Mouse (Mus musculus): ENCODE results near the gene Fntb. TPM values are rescaled to one million over a fixed set of nuclear protein-coding genes. Genes with fewer than 3 reads are reported as not detected.

Fntb gene
- polyA plus RNA-seq (2014; fragmentation: Nextera tagmentation; extraction: Ambion mirVana) = 40.2 and 44.0 TPM in 2 replicates

DNA sequence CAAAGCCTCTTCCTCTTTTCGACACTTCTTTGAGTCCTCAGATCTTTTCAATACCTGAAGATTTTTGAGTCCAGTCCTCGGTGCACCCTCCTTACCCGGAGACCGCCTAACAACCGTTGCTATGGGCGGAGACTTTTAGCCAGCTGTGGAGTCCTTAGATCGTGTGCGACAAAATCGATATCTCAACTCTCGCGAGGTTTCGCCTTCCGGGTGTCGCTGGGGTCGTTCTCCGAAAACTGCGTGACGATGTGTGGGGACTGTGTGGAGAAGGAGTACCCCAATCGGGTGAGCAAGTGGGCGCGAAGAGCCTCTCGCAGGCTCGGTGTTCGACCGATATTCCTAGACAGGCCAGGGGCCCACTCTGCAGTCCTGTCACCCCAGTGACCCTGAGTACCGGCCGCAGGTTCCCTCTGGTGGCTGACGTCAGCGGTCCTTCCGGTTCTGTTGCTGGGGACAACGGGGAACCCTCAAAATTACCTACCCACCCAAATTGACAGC lies at the start of gene Fntb, which contains the start of gene Churc1:
Gene Fntb, plus strand, starts transcription at position 236 of the 498 bp plus-strand sequence.
Gene Churc1, plus strand, starts transcription at position 185 of the 498 bp plus-strand sequence.
- Histone ChIP-seq H3K4me3 (ENCODE audit: low read depth, low read length) (peak within 1 kb of the TSS; percentile 47), H3K27ac (ENCODE audit: low read depth, low read length) (peak within 1 kb of the TSS; percentile 79), H3K4me1 (ENCODE audit: control insufficient read depth, insufficient read depth, low read length) (no peaks in the 10 kb centered on the region), H3K9me3 (ENCODE audit: control insufficient read depth, low read length) (no peaks in the 10 kb centered on the region), H3K36me3 (ENCODE audit: control insufficient read depth, insufficient read depth, low read length) (no peaks in the 10 kb centered on the region), H3K27me3 (ENCODE audit: control insufficient read depth, insufficient read depth, low read length) (no peaks in the 10 kb centered on the region), H3K4me2 (ENCODE audit: low read depth, low read length) (peak within 1 kb of the TSS; percentile 56), H3K9ac (replicated peaks; ENCODE audit: low read depth, low read length) (peak within 1 kb of the TSS; percentile 72)
- peak; percentile 98 for ATAC-seq (ENCODE audit: low read depth)
- under 1% methylated on average over 31 of the region's 31 CpGs for WGBS

DNA sequence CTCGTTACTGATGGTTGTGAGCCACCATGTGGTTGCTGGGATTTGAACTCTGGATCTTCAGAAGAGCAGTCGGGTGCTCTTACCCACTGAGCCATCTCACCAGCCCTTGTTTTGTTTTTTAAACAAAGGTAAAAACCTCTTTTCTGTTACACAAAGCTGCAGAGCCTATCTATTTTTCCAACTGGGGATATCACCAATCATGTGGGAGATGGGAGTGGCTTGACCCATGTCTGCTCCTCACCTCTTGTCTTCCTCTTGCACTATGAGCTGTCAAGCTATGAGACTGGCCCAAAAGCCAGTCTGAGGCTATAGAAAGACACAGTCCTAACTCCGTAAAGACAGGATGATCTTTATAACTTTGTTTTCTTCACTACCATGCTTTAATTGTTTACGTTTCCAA lies 47.0 kb upstream of the Fntb start:
- Histone ChIP-seq H3K27ac (ENCODE audit: low read depth, low read length) (no peak overlapping the region), H3K4me3 (ENCODE audit: low read depth, low read length) (no peak overlapping the region), H3K4me1 (ENCODE audit: control insufficient read depth, insufficient read depth, low read length) (no peaks in the 10 kb centered on the region), H3K27me3 (ENCODE audit: control insufficient read depth, insufficient read depth, low read length) (no peaks in the 10 kb centered on the region), H3K36me3 (ENCODE audit: control insufficient read depth, insufficient read depth, low read length) (no peaks in the 10 kb centered on the region), H3K9ac (replicated peaks; ENCODE audit: low read depth, low read length) (no peak overlapping the region), H3K4me2 (ENCODE audit: low read depth, low read length) (no peak overlapping the region), H3K9me3 (ENCODE audit: control insufficient read depth, low read length) (no peaks in the 10 kb centered on the region)
- 82% methylated on average over 4 of the region's 4 CpGs for WGBS
- no peak for ATAC-seq (ENCODE audit: low read depth)

DNA sequence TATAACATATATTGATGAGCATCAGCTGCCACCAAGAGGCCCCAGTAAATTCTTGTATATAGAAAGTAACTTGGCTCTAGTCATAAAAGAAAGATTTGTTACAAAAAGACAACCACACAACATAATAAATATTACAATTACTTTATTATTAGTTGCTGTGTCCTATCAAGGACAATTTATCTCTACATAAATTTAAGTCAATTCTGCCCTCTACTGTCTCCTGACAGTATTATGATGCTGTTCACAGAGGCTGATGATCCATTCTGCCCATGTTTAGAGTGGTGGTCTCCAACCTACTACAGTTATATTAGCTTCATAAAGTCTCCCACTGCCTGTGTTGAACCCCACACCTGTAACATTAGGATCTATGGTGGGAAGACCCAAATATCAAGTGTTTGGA lies 44.8 kb upstream of the Fntb start:
- Histone ChIP-seq H3K27ac (ENCODE audit: low read depth, low read length) (no peak overlapping the region), H3K9ac (replicated peaks; ENCODE audit: low read depth, low read length) (no peak overlapping the region), H3K27me3 (ENCODE audit: control insufficient read depth, insufficient read depth, low read length) (no peaks in the 10 kb centered on the region), H3K9me3 (ENCODE audit: control insufficient read depth, low read length) (no peaks in the 10 kb centered on the region), H3K4me1 (ENCODE audit: control insufficient read depth, insufficient read depth, low read length) (no peaks in the 10 kb centered on the region), H3K4me3 (ENCODE audit: low read depth, low read length) (no peak overlapping the region), H3K36me3 (ENCODE audit: control insufficient read depth, insufficient read depth, low read length) (no peaks in the 10 kb centered on the region), H3K4me2 (ENCODE audit: low read depth, low read length) (no peak overlapping the region)
- ATAC-seq (ENCODE audit: low read depth) = no peak

DNA sequence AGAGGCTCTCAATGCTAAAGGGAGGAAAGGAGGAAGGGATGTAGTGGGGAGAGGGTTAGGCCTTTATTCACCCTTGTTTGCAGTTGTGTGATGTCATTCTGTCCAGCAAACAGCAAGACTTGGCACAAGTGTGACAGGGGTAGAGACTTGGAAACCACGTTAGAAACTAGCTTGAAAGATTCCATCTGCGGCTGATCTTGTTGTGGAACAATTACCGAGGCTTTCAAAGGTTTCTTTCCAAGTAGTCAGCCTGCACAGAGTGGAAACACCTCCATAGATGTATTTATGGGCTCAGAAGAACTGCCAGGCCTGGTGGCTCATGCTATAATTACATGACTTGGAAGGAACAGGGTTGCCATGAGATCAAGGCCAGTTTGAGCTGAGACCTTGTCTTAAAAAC lies 43.4 kb upstream of the Fntb start:
- no peak overlapping the region for H3K9ac ChIP-seq (replicated peaks; ENCODE audit: low read depth, low read length)
- H3K4me1 ChIP-seq (ENCODE audit: control insufficient read depth, insufficient read depth, low read length) = no peaks in the 10 kb centered on the region
- no peaks in the 10 kb centered on the region for H3K27me3 ChIP-seq (ENCODE audit: control insufficient read depth, insufficient read depth, low read length)
- no peak overlapping the region for H3K4me2 ChIP-seq (ENCODE audit: low read depth, low read length)
- WGBS = 79% methylated on average over 3 of the region's 3 CpGs
- H3K4me3 ChIP-seq (ENCODE audit: low read depth, low read length) = no peak overlapping the region
- no peaks in the 10 kb centered on the region for H3K9me3 ChIP-seq (ENCODE audit: control insufficient read depth, low read length)
- ATAC-seq (ENCODE audit: low read depth) = no peak
- no peak overlapping the region for H3K27ac ChIP-seq (ENCODE audit: low read depth, low read length)
- H3K36me3 ChIP-seq (ENCODE audit: control insufficient read depth, insufficient read depth, low read length) = no peaks in the 10 kb centered on the region

DNA sequence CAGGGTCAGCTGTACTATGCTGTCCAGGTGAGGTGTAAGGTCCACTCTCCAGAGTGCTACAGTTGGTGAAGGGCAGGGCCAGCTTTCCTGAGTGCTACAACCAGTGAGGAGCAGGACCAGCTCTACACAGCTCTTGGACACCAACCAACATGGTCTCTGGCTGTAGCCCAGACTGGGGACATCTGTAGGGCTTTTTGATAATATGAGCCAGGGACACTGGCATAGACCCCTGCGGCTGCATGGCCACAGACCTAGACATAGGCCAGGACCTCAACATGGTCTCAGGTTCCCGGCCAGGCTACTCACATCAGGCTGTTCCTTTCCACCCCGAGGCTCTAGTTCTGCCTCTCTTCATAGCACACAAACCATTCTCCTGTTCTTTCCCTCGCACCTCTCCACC lies 37.4 kb upstream of the Fntb start:
- Histone ChIP-seq H3K36me3 (ENCODE audit: control insufficient read depth, insufficient read depth, low read length) (no peaks in the 10 kb centered on the region), H3K4me1 (ENCODE audit: control insufficient read depth, insufficient read depth, low read length) (no peaks in the 10 kb centered on the region), H3K27ac (ENCODE audit: low read depth, low read length) (no peak overlapping the region), H3K9me3 (ENCODE audit: control insufficient read depth, low read length) (no peaks in the 10 kb centered on the region), H3K4me3 (ENCODE audit: low read depth, low read length) (no peak overlapping the region), H3K27me3 (ENCODE audit: control insufficient read depth, insufficient read depth, low read length) (no peaks in the 10 kb centered on the region), H3K4me2 (ENCODE audit: low read depth, low read length) (no peak overlapping the region), H3K9ac (replicated peaks; ENCODE audit: low read depth, low read length) (no peak overlapping the region)
- 87% methylated on average over 4 of the region's 4 CpGs for WGBS
- no peak for ATAC-seq (ENCODE audit: low read depth)

DNA sequence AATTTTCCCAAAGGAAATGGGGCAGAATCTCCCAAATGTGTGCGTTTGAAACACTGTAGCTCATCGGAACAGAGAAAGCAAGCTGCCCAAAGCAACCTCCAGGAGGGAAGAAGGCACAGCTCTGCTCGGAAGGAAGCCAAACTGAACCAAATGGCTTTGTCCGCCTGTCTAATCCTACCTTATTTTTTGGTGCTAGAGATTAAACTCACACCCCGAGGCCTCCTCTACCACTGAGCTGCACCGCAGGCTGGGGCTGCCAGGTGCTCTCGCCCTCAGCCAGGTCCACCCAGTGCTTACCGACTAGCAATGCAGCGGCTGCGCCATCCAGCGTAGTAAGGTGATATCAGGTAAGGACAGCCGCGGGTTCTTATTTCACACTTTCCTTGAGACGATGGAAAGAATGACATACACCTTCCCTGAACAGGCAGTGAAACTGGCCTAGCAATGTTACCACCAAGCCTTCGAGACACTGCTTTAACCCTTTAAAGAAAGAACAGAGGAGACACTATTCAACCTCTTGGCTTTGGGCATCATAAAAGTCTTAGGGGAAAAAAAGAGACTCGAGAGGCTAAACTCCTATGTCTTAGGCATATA lies 14.4 kb upstream of the Fntb start:
- Histone ChIP-seq H3K27ac (ENCODE audit: low read depth, low read length) (no peak overlapping the region), H3K4me3 (ENCODE audit: low read depth, low read length) (no peak overlapping the region), H3K9ac (replicated peaks; ENCODE audit: low read depth, low read length) (no peak overlapping the region), H3K4me1 (ENCODE audit: control insufficient read depth, insufficient read depth, low read length) (no peaks in the 10 kb centered on the region), H3K27me3 (ENCODE audit: control insufficient read depth, insufficient read depth, low read length) (no peaks in the 10 kb centered on the region), H3K36me3 (ENCODE audit: control insufficient read depth, insufficient read depth, low read length) (no peaks in the 10 kb centered on the region), H3K9me3 (ENCODE audit: control insufficient read depth, low read length) (no peaks in the 10 kb centered on the region), H3K4me2 (ENCODE audit: low read depth, low read length) (no peak overlapping the region)
- WGBS = 74% methylated on average over 16 of the region's 16 CpGs
- ATAC-seq (ENCODE audit: low read depth) = no peak

DNA sequence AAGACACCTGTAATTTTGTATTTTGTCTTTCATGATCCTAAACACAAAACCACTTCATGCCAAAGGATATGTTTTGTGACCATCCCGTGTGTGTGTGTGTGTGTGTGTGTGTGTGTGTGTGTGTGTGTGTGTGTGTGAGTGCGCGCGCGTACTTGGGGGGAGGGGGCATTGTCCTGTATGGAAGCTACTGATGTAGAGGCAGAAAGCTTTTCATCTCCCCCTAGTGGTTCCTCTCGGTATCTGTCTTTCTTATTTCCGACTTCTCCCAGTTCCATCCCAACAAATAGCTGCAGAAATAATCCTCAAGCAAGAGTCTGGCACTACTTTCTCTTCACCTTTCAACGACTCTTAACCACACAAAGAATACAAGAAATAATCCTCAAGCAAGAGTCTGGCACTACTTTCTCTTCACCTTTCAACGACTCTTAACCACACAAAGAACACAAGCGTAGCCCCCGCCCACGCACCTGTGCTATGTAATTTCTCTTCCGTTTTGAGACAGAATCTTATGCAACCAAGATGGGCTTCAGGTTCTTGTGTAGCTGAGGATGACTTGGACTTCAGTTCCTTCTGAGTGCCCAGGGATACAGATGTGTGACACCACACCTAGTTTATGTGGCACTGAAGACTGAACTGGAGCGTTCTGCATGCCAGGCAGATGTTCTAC lies 12.6 kb upstream of the Fntb start:
- Histone ChIP-seq H3K36me3 (ENCODE audit: control insufficient read depth, insufficient read depth, low read length) (no peaks in the 10 kb centered on the region), H3K9me3 (ENCODE audit: control insufficient read depth, low read length) (no peaks in the 10 kb centered on the region), H3K4me2 (ENCODE audit: low read depth, low read length) (no peak overlapping the region), H3K27ac (ENCODE audit: low read depth, low read length) (no peak overlapping the region), H3K4me1 (ENCODE audit: control insufficient read depth, insufficient read depth, low read length) (no peaks in the 10 kb centered on the region), H3K9ac (replicated peaks; ENCODE audit: low read depth, low read length) (no peak overlapping the region), H3K27me3 (ENCODE audit: control insufficient read depth, insufficient read depth, low read length) (no peaks in the 10 kb centered on the region), H3K4me3 (ENCODE audit: low read depth, low read length) (no peak overlapping the region)
- 53% methylated on average over 11 of the region's 14 CpGs for WGBS
- 0 out of 2 replicates have a peak, but pooled peaks have one; percentile 51 for ATAC-seq (ENCODE audit: low read depth)

DNA sequence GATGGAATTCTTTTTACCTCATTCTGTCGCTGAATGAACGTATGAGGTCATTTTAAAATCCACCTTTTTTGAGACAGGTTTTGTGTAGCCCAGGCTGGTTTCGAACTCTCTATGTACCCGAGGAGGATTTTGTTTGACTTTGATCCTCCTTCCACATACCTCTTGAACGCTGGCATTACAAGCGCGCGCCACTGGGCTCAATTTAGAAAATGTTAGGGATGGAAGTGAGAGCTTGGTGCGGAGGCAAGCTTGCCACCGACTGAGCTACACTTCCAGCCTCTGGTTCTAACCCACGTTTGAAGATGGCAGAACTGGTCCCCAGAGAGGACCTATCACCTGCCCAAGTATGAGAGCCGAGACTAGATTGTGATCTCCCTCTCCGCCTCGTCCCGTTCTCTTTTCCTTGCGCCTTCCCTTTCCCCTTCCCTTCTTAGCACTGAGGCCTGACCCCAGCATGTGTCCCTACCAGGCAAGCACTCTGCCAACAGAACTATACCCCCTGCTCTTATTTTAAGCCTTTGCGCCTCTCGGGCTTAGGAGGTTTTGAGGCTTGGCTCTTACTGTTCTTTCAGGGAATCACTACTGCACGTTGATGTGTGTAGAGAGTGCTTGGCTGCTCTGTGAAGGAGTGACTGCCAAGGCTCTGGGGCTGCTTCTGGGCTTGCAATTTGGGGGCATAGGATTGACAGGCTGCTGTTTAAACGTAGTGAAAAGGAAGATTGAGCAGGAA lies 677 bp downstream of the Fntb start:
- H3K4me3 ChIP-seq (ENCODE audit: low read depth, low read length) = peak overlapping the region; percentile 47
- H3K27me3 ChIP-seq (ENCODE audit: control insufficient read depth, insufficient read depth, low read length) = no peaks in the 10 kb centered on the region
- no peaks in the 10 kb centered on the region for H3K36me3 ChIP-seq (ENCODE audit: control insufficient read depth, insufficient read depth, low read length)
- no peaks in the 10 kb centered on the region for H3K4me1 ChIP-seq (ENCODE audit: control insufficient read depth, insufficient read depth, low read length)
- H3K9ac ChIP-seq (replicated peaks; ENCODE audit: low read depth, low read length) = peak overlapping the region; percentile 72
- ATAC-seq (ENCODE audit: low read depth) = peak; percentile 19
- peak overlapping the region; percentile 79 for H3K27ac ChIP-seq (ENCODE audit: low read depth, low read length)
- H3K9me3 ChIP-seq (ENCODE audit: control insufficient read depth, low read length) = no peaks in the 10 kb centered on the region
- peak overlapping the region; percentile 56 for H3K4me2 ChIP-seq (ENCODE audit: low read depth, low read length)
- WGBS = 32% methylated on average over 20 of the region's 20 CpGs

All from neural tube, embryonic 14.5 days (tissue).